Mouse (Mus musculus) limb, embryonic 12.5 days (tissue): Measurements from ENCODE around the gene Mtcl1. TPM values are rescaled to one million over a fixed set of nuclear protein-coding genes. Genes with fewer than 3 reads are reported as not detected.

ENCODE experiments used
- ATAC-seq: fragments of 200-750 bp; cut with Nextera tagmentation; 2 replicates; pipeline ENCODE4 v1.8.0; 2017; ENCODE audit warnings: low read depth, moderate TSS enrichment; ENCODE audit not compliant: insufficient number of reproducible peaks, insufficient read depth, low FRiP score, low TSS enrichment
- H3K27ac ChIP-seq: fragments of 300-500 bp; sonication (generic); 2 replicates; pipeline ENCODE4 v1.5.1; 2016; ENCODE audit warnings: mild to moderate bottlenecking, moderate library complexity
- H3K27me3 ChIP-seq: fragments of 300-500 bp; sonication (generic); 2 replicates; pipeline ENCODE4 v1.6.1; 2016; ENCODE audit warnings: mild to moderate bottlenecking, moderate library complexity
- H3K36me3 ChIP-seq: fragments of 300-500 bp; sonication (generic); 2 replicates; pipeline ENCODE4 v1.6.1; 2016; ENCODE audit warnings: mild to moderate bottlenecking, moderate library complexity
- H3K4me1 ChIP-seq: fragments of 300-500 bp; sonication (generic); replicated peaks from 2 replicates; pipeline ENCODE4 v1.6.1; 2016
- H3K4me2 ChIP-seq: fragments of 300-500 bp; sonication (generic); 2 replicates; pipeline ENCODE4 v1.6.1; 2016; ENCODE audit warnings: mild to moderate bottlenecking, moderate library complexity
- H3K4me3 ChIP-seq: fragments of 300-500 bp; sonication (generic); replicated peaks from 2 replicates; pipeline ENCODE4 v1.5.1; 2016; ENCODE audit warnings: mild to moderate bottlenecking
- H3K9ac ChIP-seq: fragments of 300-500 bp; sonication (generic); replicated peaks from 2 replicates; pipeline ENCODE4 v1.6.1; 2016; ENCODE audit warnings: mild to moderate bottlenecking, moderate library complexity
- H3K9me3 ChIP-seq: fragments of 300-500 bp; sonication (generic); 2 replicates; pipeline ENCODE4 v1.6.1; 2016; ENCODE audit warnings: mild to moderate bottlenecking, moderate library complexity
- WGBS: fragments of 180-500 bp; shearing (Covaris S2); methylation state at CpG from one replicate; pipeline ENCODE4 v1.1.7; 2016; 5-methylcytosine and 5-hydroxymethylcytosine counted together
- polyA plus RNA-seq: library from polyadenylated mRNA; unstranded; fragments of >200 nt; fragmentation: Nextera tagmentation; extraction: Ambion mirVana; gene quantifications from 2 replicates; pipeline ENCODE4 v1.2.1, GENCODE M21; 2016

Gene Mtcl1
- polyA plus RNA-seq, 1 experiment from 2014 or later: 5.3 TPM

DNA sequence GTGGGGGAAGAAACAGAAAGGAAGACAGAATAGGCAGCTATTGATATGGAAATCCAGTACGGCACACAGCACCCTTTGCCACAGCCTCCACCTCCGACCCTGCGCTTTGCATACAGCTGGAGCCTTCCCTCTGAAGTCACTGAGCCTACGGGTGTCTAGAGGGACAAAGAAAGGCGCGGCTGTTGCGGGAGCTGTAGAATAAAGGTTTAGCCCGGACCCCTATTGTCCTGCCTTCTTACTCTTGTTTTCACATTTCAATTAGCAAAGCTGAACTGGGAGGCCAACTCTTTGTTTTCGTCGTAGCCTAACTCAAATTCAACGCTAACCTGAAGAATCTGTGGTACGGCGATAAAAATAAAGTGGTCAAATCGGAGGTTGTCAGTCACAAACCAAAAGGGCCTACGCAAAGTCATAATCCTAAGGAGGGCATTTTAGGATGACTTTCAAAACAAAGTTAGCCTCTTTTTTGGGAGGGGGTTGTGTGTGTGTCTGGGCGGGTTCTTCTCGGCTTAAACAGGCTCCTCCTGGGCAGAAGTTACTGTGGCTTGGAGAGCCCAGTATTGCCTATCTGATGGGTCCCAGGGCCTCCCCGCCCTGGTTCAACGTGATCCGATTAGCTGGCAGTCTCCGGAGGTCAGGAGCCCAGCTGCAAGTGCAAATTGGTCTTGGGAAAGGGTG is 30.4 kb upstream of the Mtcl1 start:
- Histone ChIP-seq H3K4me1 (peaks cover 15% of the 10 kb centered on the region), H3K4me2 (peak overlapping the region; percentile 45), H3K4me3 (peak overlapping the region; percentile 15; the same call in 1 of the 2 replicates), H3K36me3 (no peaks in the 10 kb centered on the region), H3K27ac (no peak overlapping the region), H3K9ac (peak overlapping the region; percentile 40), H3K9me3 (peaks cover under 1% of the 10 kb centered on the region; the same call in 1 of the 2 replicates), H3K27me3 (peaks cover 34% of the 10 kb centered on the region)
- WGBS: 8% methylated on average over 21 of the region's 21 CpGs
- ATAC-seq: no peak

DNA sequence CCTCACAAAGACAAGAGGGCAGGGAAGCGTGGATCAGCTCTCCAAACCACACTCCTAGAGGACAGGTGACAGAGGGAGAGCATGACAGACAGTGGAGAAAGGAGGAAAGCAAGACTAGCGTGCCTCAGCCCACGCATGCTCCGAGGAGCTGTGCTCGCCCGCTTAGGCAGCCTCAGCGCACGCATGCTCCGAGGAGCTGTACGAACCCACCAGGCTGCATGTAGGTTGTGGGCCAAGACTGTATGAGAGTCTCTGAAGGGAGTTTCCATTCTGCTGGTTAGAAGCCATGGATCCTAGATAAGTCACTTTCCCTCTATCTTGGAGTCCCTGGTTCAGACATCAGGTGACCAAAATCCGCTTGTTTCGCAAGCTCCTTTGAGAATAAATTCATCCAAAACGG is 29.8 kb upstream of the Mtcl1 start:
- WGBS: 17% methylated on average over 13 of the region's 13 CpGs
- Histone ChIP-seq H3K4me3 (peak overlapping the region; percentile 15; the same call in 1 of the 2 replicates), H3K9me3 (peaks cover 7% of the 10 kb centered on the region), H3K9ac (no peak overlapping the region), H3K27me3 (peaks cover 34% of the 10 kb centered on the region), H3K4me1 (peaks cover 15% of the 10 kb centered on the region), H3K27ac (no peak overlapping the region), H3K4me2 (peak overlapping the region; percentile 45), H3K36me3 (no peaks in the 10 kb centered on the region)
- 0 out of 2 replicates have a peak, but pooled peaks have one; percentile 40 for ATAC-seq

DNA sequence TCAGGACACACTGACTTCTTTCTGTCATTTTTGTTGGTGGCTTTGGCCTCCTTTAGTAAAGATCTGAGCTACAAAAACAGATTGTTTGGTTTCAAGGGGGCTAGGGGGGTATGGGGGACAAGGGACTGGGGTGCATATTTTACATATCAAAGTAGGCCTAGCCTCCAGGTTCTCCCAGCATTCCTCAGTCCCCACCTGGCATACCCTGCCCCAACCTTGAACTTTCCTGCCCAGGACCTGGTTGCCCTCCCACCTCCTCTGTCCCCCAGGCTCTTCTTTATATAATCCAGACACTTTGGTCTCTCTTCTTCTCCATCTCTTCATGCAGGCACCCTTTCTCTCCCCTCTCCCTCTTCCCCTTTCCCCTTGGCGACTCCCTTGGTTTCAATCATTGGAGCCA is 23.7 kb upstream of the Mtcl1 start:
- no peaks in the 10 kb centered on the region for H3K36me3 ChIP-seq
- H3K27me3 ChIP-seq: no peaks in the 10 kb centered on the region
- no peak overlapping the region for H3K4me3 ChIP-seq
- H3K4me2 ChIP-seq: no peak overlapping the region
- no peak overlapping the region for H3K27ac ChIP-seq
- ATAC-seq: no peak
- H3K9ac ChIP-seq: no peak overlapping the region
- H3K9me3 ChIP-seq: peaks cover 13% of the 10 kb centered on the region
- no peaks in the 10 kb centered on the region for H3K4me1 ChIP-seq
- WGBS: 78% methylated on average over 1 of the region's 1 CpGs

DNA sequence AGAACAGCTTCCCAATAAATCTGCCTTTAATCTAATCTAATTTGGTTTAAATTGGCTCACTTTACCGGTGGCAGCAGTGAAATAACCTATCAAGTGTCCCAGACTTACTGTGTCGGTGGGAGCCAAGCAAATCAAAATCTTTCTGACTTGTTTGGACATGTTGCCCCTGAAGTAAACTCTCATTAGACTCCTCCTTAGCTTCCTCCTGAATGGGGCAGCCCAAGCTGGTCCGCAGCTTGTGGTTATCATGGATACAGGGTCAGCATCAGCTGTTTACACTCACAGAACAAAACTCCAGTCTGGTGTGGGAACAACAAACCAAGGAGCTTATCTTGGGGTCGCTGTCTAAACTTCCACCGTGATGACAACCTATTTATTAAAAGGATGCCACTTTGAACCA is 22.2 kb upstream of the Mtcl1 start:
- Histone ChIP-seq H3K27ac (no peak overlapping the region), H3K4me2 (no peak overlapping the region), H3K9me3 (peaks cover 13% of the 10 kb centered on the region), H3K27me3 (no peaks in the 10 kb centered on the region), H3K4me3 (no peak overlapping the region), H3K9ac (no peak overlapping the region), H3K36me3 (no peaks in the 10 kb centered on the region), H3K4me1 (no peaks in the 10 kb centered on the region)
- no peak for ATAC-seq
- 58% methylated on average over 5 of the region's 5 CpGs for WGBS

DNA sequence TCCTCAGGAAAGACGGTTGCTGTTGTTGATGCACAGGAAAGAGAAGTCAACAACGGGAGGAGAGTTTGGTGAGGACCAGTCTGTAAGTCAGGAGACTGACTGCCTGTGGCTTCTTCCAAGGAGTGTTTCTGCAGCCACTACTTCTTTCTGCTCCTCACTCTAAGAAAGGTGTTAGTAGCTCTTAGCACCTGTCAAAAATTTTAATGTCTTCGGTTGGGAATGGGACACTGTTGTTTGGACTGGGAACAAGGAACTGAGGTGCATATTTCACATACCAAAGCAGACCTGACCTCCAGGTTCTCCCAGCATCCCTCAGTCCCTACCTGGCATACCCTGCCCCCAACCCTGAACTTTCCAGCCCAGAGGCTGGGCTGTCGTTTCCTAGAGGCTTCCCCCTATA is 21.7 kb upstream of the Mtcl1 start:
- no peak overlapping the region for H3K9ac ChIP-seq
- H3K27ac ChIP-seq: no peak overlapping the region
- H3K27me3 ChIP-seq: no peaks in the 10 kb centered on the region
- no peak for ATAC-seq
- no peak overlapping the region for H3K4me2 ChIP-seq
- H3K36me3 ChIP-seq: no peaks in the 10 kb centered on the region
- no peak overlapping the region for H3K4me3 ChIP-seq
- H3K4me1 ChIP-seq: no peaks in the 10 kb centered on the region
- H3K9me3 ChIP-seq: peaks cover 13% of the 10 kb centered on the region
- 75% methylated on average over 4 of the region's 4 CpGs for WGBS

DNA sequence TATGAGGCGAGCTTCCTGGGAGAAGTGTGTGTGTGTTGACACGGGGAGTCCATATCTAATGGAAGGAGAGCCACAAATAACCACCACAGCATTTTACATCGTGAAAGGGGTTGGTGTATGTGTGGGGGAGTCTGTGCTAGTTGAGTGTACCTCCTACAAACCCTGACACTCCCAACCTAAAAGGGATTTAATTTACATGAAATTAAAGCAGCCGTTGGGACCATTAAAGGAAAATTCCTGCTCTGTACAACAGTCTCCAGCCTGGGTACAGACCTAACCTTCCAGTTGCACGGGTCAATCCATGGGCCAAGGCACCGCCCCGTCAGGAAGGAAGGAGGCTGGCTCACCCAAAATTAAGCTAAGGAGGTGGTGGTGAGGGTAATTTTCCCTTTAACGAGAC is 20.5 kb upstream of the Mtcl1 start:
- Histone ChIP-seq H3K4me1 (no peaks in the 10 kb centered on the region), H3K9me3 (peaks cover 13% of the 10 kb centered on the region), H3K9ac (no peak overlapping the region), H3K27me3 (no peaks in the 10 kb centered on the region), H3K4me2 (no peak overlapping the region), H3K27ac (0 out of 2 replicates have a peak overlapping the region, but pooled peaks have one; percentile 35), H3K36me3 (no peaks in the 10 kb centered on the region), H3K4me3 (no peak overlapping the region)
- WGBS: 45% methylated on average over 8 of the region's 8 CpGs
- ATAC-seq: no peak

DNA sequence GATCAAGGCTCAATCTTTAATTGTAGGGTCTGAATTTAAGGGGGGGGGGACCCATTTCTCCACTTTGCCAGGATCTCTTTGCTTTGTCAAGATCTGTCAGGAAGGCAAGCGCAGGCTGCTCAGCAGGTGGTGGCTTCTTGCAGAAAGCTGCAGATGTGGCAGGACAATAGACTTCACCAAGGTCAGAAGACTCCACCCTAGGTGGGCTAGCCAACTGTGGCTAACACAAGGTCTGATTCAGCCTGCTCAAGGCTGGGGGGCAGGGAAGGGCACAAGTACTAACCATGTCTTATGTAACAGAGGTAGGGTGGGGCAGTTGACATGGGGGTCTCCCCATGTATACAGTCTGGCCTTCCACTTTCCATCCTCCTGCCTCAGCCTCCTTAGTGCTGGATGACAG is 7.7 kb upstream of the Mtcl1 start:
- Histone ChIP-seq H3K36me3 (no peaks in the 10 kb centered on the region), H3K27ac (no peak overlapping the region), H3K9ac (no peak overlapping the region), H3K27me3 (0 out of 2 replicates have a peak, but pooled peaks cover 3% of the 10 kb centered on the region), H3K4me2 (no peak overlapping the region), H3K9me3 (no peaks in the 10 kb centered on the region), H3K4me1 (no peaks in the 10 kb centered on the region), H3K4me3 (no peak overlapping the region)
- WGBS: 75% methylated on average over 1 of the region's 1 CpGs
- ATAC-seq: no peak

DNA sequence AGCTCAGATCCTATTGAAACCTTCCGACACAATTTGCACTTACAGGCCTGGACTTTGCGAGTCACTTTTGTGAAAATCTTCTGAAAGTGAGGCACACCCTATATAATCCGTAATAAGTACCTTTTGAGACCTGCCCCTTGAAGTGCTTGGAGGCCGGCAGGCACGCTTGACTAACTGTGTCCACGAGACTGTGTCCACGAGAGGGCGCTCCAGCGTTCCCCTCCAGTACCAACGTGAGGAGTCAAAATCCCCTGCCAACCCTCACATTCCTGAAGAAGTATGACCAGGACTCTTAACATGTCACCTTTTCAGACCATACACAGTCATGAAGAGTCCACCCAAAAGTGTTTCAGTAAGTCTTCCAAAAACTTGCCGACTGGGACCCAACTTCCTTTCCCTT is 1.6 kb upstream of the Mtcl1 start:
- peaks cover 30% of the 10 kb centered on the region for H3K4me1 ChIP-seq
- no peak overlapping the region for H3K9ac ChIP-seq
- H3K36me3 ChIP-seq: no peaks in the 10 kb centered on the region
- H3K9me3 ChIP-seq: no peaks in the 10 kb centered on the region
- ATAC-seq: no peak
- H3K4me2 ChIP-seq: peak overlapping the region; percentile 94; the same call in 1 of the 2 replicates
- H3K4me3 ChIP-seq: no peak overlapping the region
- no peak overlapping the region for H3K27ac ChIP-seq
- 3% methylated on average over 11 of the region's 11 CpGs for WGBS
- peaks cover 41% of the 10 kb centered on the region for H3K27me3 ChIP-seq

DNA sequence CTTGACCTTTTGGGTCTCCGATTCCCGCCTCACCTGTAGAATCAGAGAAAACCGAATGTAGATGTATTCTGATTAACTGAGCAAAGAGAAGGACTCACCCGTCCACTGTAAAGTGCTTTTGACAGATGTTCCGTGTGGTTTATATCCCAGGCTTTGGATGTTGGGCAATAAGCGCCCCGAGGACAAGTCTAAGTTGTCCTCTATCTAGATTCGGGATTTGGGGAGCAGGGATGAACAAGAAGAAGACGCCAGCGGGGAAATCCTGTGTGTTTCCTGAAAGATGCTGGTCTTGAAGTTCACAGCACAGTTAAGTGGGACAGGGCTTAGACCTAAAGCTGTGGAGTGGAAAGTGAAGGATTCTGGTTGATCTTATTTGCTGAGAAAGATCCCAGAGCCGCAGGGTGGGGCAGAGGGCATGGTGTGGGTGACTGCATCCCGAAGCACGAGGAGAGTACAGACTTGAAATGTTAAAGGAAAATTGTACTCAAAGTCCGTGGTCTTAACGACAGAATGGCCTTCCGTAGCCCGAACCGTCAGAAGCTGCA is 1.0 kb upstream of the Mtcl1 start:
- 4% methylated on average over 18 of the region's 18 CpGs for WGBS
- no peaks in the 10 kb centered on the region for H3K36me3 ChIP-seq

DNA sequence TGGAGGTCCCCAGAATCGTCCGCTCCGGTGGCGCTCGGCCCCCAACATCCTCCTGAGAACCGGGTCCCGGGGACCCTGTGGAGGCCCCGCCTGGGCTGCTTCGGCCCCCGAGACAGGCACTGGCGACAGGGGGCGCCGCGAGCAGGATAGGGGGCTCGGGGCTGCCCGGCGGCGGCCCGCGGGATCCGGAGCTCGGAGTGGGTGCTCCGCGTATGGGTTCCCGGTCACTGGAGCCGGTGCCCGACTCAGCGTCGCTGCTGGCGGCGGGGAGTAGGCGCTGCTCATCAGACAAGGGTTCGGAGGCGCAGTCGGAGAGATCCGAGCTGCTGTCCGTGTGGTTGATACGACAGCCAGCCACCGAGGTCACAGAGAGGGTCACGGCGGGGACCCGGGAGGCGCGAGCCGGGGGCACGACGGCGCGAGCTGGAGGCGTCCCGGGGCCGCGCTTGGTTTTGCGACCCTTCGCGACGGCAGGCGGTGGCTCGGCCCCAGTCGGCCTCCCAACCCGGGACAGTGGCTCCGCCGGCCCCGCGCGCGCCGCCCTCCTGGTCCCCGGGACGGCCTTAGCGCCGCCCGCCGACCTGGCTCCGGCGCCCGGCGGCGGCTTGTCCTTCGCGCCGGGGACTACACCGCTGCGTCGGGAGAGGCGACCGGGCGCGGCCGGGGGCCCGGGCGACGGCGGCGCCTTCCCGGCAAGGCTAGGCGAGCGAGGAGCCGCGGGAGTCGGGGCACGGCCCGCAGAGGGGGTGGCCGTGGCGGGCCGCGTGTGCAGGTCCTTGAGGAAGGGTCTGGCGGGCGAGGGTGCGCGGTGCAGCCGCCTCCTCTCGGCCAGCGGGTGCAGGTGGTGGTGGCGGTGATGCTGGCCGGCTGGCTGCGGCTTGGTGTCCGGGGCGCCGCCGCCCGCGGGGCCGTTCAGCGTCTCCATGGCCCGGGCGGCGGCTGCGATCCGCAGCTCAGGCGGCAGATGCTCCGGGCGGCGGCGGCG is 837 bp downstream of the Mtcl1 start:
- Histone ChIP-seq H3K27ac (peak overlapping the region; percentile 74), H3K4me2 (peak overlapping the region; percentile 94), H3K27me3 (peaks cover 41% of the 10 kb centered on the region), H3K36me3 (no peaks in the 10 kb centered on the region), H3K4me3 (peak overlapping the region; percentile 81), H3K9ac (peak overlapping the region; percentile 86), H3K4me1 (peaks cover 39% of the 10 kb centered on the region), H3K9me3 (no peaks in the 10 kb centered on the region)
- under 1% methylated on average over 109 of the region's 136 CpGs for WGBS
- peak; percentile 5; the same call in 1 of the 2 replicates for ATAC-seq

More for the DNA sequence above, 1.0 kb upstream of the Mtcl1 start:
- no peak for ATAC-seq
- H3K9me3 ChIP-seq: no peaks in the 10 kb centered on the region
- peaks cover 41% of the 10 kb centered on the region for H3K27me3 ChIP-seq
- H3K4me2 ChIP-seq: peak overlapping the region; percentile 94
- H3K4me1 ChIP-seq: peaks cover 35% of the 10 kb centered on the region
- no peak overlapping the region for H3K9ac ChIP-seq
- H3K4me3 ChIP-seq: peak overlapping the region; percentile 81
- no peak overlapping the region for H3K27ac ChIP-seq

DNA sequence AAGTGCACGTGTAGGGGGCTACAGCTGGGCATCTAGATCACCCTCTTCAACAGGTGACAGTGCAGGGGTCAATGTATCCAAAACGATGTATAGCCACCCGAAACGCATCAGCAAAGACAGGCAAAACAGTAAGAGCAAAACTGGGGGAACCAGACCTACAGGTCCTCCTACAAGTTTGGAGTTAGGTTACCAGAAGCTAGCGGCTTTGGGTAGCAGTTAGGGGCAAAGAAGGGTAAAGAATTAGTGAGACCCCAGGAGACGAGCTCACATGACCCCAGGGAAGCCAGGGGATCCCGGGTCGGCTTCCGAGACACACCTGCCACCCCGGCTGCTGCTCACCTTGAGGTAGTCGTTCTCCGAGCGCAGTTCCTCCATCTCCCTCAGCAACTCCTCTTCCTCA is 1.6 kb downstream of the Mtcl1 start:
- Histone ChIP-seq H3K4me3 (peak overlapping the region; percentile 81), H3K9ac (peak overlapping the region; percentile 86), H3K36me3 (no peaks in the 10 kb centered on the region), H3K27ac (no peak overlapping the region), H3K27me3 (peaks cover 41% of the 10 kb centered on the region), H3K9me3 (no peaks in the 10 kb centered on the region), H3K4me1 (peaks cover 39% of the 10 kb centered on the region), H3K4me2 (peak overlapping the region; percentile 94)
- ATAC-seq: no peak
- WGBS: 2% methylated on average over 13 of the region's 13 CpGs
